8 mouse cellular contexts compared by ENCODE assay signal in the genomic region with DNA sequence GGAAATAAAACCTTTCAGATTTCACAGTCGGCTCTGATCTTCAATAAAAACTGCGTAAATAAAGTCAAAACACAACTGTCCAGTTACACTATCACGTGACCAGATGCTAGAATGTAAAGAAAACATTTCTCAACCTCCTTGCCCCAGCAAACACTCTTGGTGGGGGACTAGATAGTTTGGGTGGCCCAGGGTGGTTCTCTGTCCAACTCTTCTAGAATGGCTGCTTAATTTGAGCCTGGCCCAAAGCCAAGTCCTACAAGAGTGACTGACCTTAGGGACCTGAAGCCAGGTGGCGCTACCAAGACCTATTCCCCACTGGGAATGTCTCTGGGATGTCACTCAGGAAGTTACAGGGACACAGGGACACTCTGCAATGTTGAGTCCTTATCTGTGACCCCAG. TPM values are rescaled to one million over a fixed set of nuclear protein-coding genes. Genes with fewer than 3 reads are reported as not detected.
DNase-seq lines count a peak whose midpoint lies in the region; ATAC-seq and TF ChIP-seq lines count a peak whose summit lies in the region.

No protein-coding gene starts in this region.

- peak overlapping the region; percentile 80 for H3K4me2 ChIP-seq in neural tube, embryonic 11.5 days (ENCODE audit: low read depth)
- H3K4me2 ChIP-seq in embryonic facial prominence, embryonic 13.5 days, result peak overlapping the region; percentile 89
- peak overlapping the region; percentile 75 for H3K4me2 ChIP-seq in hindbrain, postnatal 0 days (ENCODE audit: low read depth, low read length)
- peak overlapping the region; percentile 89 for H3K4me2 ChIP-seq in midbrain, embryonic 16.5 days (ENCODE audit: low read length)

- H3K36me3 ChIP-seq in neural tube, embryonic 11.5 days (ENCODE audit: control insufficient read depth, insufficient read depth, low read length), result no peaks in the 10 kb centered on the region
- H3K36me3 ChIP-seq in embryonic facial prominence, embryonic 13.5 days, result peaks cover under 1% of the 10 kb centered on the region
- peaks cover 9% of the 10 kb centered on the region for H3K36me3 ChIP-seq in hindbrain, postnatal 0 days (ENCODE audit: insufficient read depth, low read length)
- peaks cover 13% of the 10 kb centered on the region for H3K36me3 ChIP-seq in midbrain, embryonic 16.5 days (ENCODE audit: control insufficient read depth, insufficient read depth, low read length)

- ATAC-seq in neural tube, embryonic 11.5 days (ENCODE audit: insufficient read depth, low FRiP score, low TSS enrichment), result no peak
- ATAC-seq in embryonic facial prominence, embryonic 13.5 days (ENCODE audit: insufficient number of reproducible peaks, insufficient read depth, low FRiP score, low TSS enrichment, low read depth), result no peak
- ATAC-seq in hindbrain, postnatal 0 days, result no peak
- no peak for ATAC-seq in midbrain, embryonic 16.5 days
- ATAC-seq in granulocyte monocyte progenitor cell, adult 5-6 weeks (replicated peaks; ENCODE audit: poor library complexity, severe bottlenecking), result no peak

- H3K27ac ChIP-seq in neural tube, embryonic 11.5 days (ENCODE audit: low read depth, low read length), result peak overlapping the region; percentile 89; the same call in 1 of the 2 replicates
- H3K27ac ChIP-seq in embryonic facial prominence, embryonic 13.5 days, result peak overlapping the region; percentile 83; the same call in 1 of the 2 replicates
- peak overlapping the region; percentile 95 for H3K27ac ChIP-seq in hindbrain, postnatal 0 days
- peak overlapping the region; percentile 94 for H3K27ac ChIP-seq in midbrain, embryonic 16.5 days (ENCODE audit: low read length)

- H3K9ac ChIP-seq in neural tube, embryonic 11.5 days (ENCODE audit: low read length), result peak overlapping the region; percentile 82
- H3K9ac ChIP-seq in embryonic facial prominence, embryonic 13.5 days, result peak overlapping the region; percentile 88
- peak overlapping the region; percentile 76 for H3K9ac ChIP-seq in hindbrain, postnatal 0 days (replicated peaks; ENCODE audit: low read length)
- peak overlapping the region; percentile 87 for H3K9ac ChIP-seq in midbrain, embryonic 16.5 days (ENCODE audit: low read depth, low read length)

- no peak for DNase-seq in neural tube, embryonic 11.5 days (ENCODE audit: low spot score)
- no peak for DNase-seq in neural tube, embryonic 10.5 days (ENCODE audit: extremely low spot score, low spot score)
- peak; percentile 39 for DNase-seq in hindbrain, postnatal 0 days (ENCODE audit: low spot score)
- DNase-seq in ovary, postnatal 36 days (ENCODE audit: low spot score), result no peak
- no peak for DNase-seq in right cerebral cortex, adult 18-20 months

- peaks cover under 1% of the 10 kb centered on the region; the same call in 1 of the 2 replicates for H3K27me3 ChIP-seq in neural tube, embryonic 11.5 days (ENCODE audit: control insufficient read depth, insufficient read depth, low read length)
- peaks cover 4% of the 10 kb centered on the region for H3K27me3 ChIP-seq in embryonic facial prominence, embryonic 13.5 days
- H3K27me3 ChIP-seq in hindbrain, postnatal 0 days (ENCODE audit: insufficient read depth, low read length), result peaks cover 8% of the 10 kb centered on the region; the same call in 1 of the 2 replicates
- peaks cover 3% of the 10 kb centered on the region; the same call in 1 of the 2 replicates for H3K27me3 ChIP-seq in midbrain, embryonic 16.5 days (ENCODE audit: control insufficient read depth, insufficient read depth, low read depth, low read length)

- H3K4me1 ChIP-seq in neural tube, embryonic 11.5 days (ENCODE audit: control insufficient read depth, insufficient read depth, low read length), result 0 out of 2 replicates have a peak, but pooled peaks cover 2% of the 10 kb centered on the region
- H3K4me1 ChIP-seq in embryonic facial prominence, embryonic 13.5 days, result peaks cover 10% of the 10 kb centered on the region
- peaks cover 7% of the 10 kb centered on the region; the same call in 1 of the 2 replicates for H3K4me1 ChIP-seq in hindbrain, postnatal 0 days (ENCODE audit: insufficient read depth, low read length)
- peaks cover 8% of the 10 kb centered on the region for H3K4me1 ChIP-seq in midbrain, embryonic 16.5 days (ENCODE audit: control insufficient read depth, insufficient read depth, low read length)

- peak overlapping the region; percentile 56 for H3K4me3 ChIP-seq in neural tube, embryonic 11.5 days (ENCODE audit: low read depth, low read length)
- H3K4me3 ChIP-seq in embryonic facial prominence, embryonic 13.5 days, result peak overlapping the region; percentile 69
- peak overlapping the region; percentile 53 for H3K4me3 ChIP-seq in hindbrain, postnatal 0 days (ENCODE audit: low read length)
- peak overlapping the region; percentile 68 for H3K4me3 ChIP-seq in midbrain, embryonic 16.5 days (ENCODE audit: low read depth, low read length)

- TF ChIP-seq CTCF in hindbrain, postnatal 0 days (IDR thresholded peaks at IDR 0.05; ENCODE audit: low read depth), result peak; percentile 31

- WGBS in neural tube, embryonic 11.5 days, result 54% methylated on average over 4 of the region's 4 CpGs
- WGBS in embryonic facial prominence, embryonic 13.5 days, result 49% methylated on average over 4 of the region's 4 CpGs
- 52% methylated on average over 4 of the region's 4 CpGs for WGBS in hindbrain, postnatal 0 days
- 48% methylated on average over 4 of the region's 4 CpGs for WGBS in midbrain, embryonic 16.5 days

- H3K9me3 ChIP-seq in neural tube, embryonic 11.5 days (ENCODE audit: control insufficient read depth, low read length), result no peaks in the 10 kb centered on the region
- no peaks in the 10 kb centered on the region for H3K9me3 ChIP-seq in embryonic facial prominence, embryonic 13.5 days
- H3K9me3 ChIP-seq in hindbrain, postnatal 0 days (ENCODE audit: low read length), result no peaks in the 10 kb centered on the region
- no peaks in the 10 kb centered on the region for H3K9me3 ChIP-seq in midbrain, embryonic 16.5 days (replicated peaks; ENCODE audit: control insufficient read depth, low read length, poor library complexity, severe bottlenecking)

RNA-seq across cellular contexts. Expression of gene Pomc, which starts 5.8 kb away (rescaled TPM):
- polyA plus RNA-seq in neural tube, embryonic 11.5 days (2014; fragmentation: Nextera tagmentation; extraction: Ambion mirVana), result 3.8 and 4.4 TPM in 2 replicates
- polyA plus RNA-seq in embryonic facial prominence, embryonic 13.5 days (2015; fragmentation: Nextera tagmentation; extraction: Ambion mirVana), result 2.8 and 4.5 TPM in 2 replicates
- 5.3 and 5.7 TPM in 2 replicates for total RNA-seq in hindbrain, postnatal 0 days (2014; rRNA removed)
- polyA plus RNA-seq in hindbrain, postnatal 0 days (2015; fragmentation: Nextera tagmentation; extraction: Ambion mirVana), result 3.5 and 4.2 TPM in 2 replicates
- 5.2 and 7.2 TPM in 2 replicates for polyA plus RNA-seq in midbrain, embryonic 16.5 days (2015; fragmentation: Nextera tagmentation; extraction: Ambion mirVana)
- total RNA-seq in granulocyte monocyte progenitor cell, adult 5-6 weeks (2014; fragmentation: Nextera tagmentation), result not detected in 2 replicates
- 1.4 and 3.3 TPM in 2 replicates for total RNA-seq in granulocyte monocyte progenitor cell, adult 5-6 weeks (2017)
